Mouse (Mus musculus): Measurements from ENCODE around the gene Smurf2. TPM values are rescaled to one million over a fixed set of nuclear protein-coding genes. Genes with fewer than 3 reads are reported as not detected.

Smurf2 gene
- polyA plus RNA-seq, 1 experiment, result 18.4 TPM

DNA sequence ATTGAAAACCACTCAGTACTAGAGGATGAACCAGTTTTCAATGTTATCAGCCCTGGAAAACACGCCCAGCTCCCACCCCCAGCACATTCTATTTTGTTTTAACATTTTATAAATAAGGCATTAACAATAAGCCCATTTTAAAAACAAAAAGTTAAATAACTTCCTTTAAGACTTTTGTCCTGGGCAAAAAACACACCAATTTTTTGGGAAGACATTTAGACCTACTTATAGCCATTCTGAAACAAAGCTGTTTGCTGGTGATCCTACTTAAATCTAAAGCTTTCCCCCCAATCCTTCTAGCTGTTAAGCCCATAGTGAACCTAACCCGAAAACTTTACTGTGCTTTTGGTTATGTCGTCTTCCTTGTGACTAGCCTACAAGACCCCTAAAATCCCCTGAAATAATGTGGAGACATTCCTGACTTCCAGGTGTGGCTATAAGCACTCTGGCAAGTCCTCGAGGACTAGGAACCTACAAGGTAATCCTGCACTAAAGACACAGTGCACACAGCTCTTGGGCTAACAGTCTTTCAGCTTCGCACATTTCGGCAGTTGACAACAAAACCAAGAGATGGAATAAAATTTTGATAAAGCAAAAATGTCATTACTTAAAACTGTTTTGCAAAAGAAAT, 139.8 kb downstream of the Smurf2 start:
- H3K4me1 ChIP-seq (ENCODE audit: control insufficient read depth, insufficient read depth, insufficient read length, low read length), result peaks cover 11% of the 10 kb centered on the region; the same call in 1 of the 2 replicates
- no peak overlapping the region for H3K27ac ChIP-seq (replicated peaks; ENCODE audit: low read depth, low read length)
- H3K4me3 ChIP-seq (ENCODE audit: insufficient read depth, low read depth, low read length), result no peak overlapping the region

DNA sequence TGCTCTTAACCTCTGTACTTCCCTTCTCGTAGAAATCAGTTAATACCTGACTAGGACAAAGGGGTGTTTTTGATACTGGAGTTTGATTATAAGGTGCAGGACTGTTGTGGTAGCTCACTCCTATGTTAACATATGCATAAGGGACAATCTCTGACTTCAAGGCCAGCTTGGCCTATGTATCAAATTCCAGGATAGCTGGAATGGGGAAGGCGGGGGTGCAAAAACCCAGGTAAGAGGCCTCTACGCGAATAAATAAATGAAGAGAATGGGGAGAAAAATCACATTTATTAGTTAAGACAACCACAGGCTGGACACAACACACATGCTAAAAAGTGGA, 140.5 kb downstream of the Smurf2 start:
- H3K27ac ChIP-seq (replicated peaks; ENCODE audit: low read depth, low read length), result peak overlapping the region; percentile 87
- H3K4me1 ChIP-seq (ENCODE audit: control insufficient read depth, insufficient read depth, insufficient read length, low read length), result peaks cover 11% of the 10 kb centered on the region; the same call in 1 of the 2 replicates
- H3K4me3 ChIP-seq (ENCODE audit: insufficient read depth, low read depth, low read length), result peak overlapping the region; percentile 80; the same call in 1 of the 2 replicates

DNA sequence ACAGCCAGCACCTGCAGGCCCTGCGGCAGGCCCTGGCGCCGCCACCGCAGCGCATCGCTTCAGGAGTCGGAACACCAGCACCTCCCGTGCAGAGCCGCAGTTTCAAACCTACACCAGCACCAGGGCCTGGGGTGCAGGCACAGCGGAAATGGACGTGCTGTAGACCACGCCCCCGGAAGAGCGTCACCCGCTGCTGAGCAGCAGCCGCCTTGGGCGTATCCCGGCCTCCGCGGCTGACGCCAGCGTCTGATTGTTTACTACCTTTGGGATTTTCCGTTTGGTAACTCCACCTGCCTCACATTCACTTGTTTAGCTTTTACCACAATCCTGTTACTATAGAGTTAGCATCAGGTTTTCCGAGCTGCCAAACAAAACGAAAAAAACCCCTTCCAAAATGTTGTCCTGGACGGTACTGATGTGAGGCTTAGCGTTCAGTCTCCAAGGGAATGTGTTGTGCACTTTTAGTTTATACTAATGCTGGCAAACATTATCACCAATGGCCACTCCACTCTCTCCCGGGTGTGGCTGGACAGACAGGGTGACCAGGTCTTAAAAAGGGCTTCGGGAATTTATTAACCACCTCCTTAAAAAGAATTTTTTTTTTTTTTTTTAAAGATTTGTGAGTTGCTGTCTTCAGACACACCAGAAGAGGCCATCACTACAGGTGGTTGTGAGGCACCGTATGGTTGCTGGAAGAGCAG, 141.0 kb downstream of the Smurf2 start, which contains the start of gene Polg2:
TSS of gene Polg2 (minus strand) at position 150 of the 701 bp plus-strand sequence.
- Histone ChIP-seq H3K4me3 (ENCODE audit: insufficient read depth, low read depth, low read length) (peak within 1 kb of the TSS; percentile 80), H3K4me1 (ENCODE audit: control insufficient read depth, insufficient read depth, insufficient read length, low read length) (peaks cover 11% of the 10 kb centered on the region; the same call in 1 of the 2 replicates)

DNA sequence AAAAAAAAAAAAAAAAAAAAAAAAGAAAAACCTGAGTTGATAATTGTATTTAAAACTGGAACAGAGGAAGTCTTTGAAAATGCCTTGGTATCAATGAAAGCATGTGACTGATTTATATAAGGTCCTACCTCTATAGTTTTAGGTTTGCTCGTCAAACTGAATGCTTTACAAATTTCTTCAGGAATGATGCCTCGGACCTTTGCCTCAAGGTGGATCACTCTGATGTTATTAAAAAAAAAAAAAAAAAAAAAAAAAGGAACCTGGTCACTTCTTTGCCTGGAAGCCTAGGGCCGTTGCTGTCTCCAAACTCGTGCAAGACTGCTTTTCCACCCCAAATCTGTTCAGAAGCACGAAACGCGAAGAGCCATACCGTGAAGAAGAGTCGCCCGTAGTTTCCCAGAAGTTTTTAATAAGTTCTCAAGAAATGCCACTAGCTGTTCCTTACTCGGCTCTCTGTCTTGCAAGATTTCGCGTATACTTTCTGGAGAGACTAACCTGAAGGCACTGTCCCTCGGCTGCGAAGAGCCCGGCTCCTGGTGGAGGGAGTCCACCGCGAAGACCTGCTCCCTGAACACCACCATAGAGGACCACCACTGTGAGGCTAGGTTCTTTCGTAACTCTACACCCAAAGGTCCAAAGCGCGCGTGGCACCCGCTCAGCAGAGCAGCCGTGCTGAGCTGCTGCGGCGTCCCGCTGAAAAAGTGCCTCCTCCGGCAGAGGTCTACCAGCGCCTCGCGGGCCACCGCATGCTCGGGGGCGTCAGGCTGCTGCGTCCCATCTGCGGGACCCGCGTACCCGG, 141.7 kb downstream of the Smurf2 start:
- Histone ChIP-seq H3K4me1 (ENCODE audit: control insufficient read depth, insufficient read depth, insufficient read length, low read length) (peaks cover 11% of the 10 kb centered on the region; the same call in 1 of the 2 replicates), H3K4me3 (ENCODE audit: insufficient read depth, low read depth, low read length) (peak overlapping the region; percentile 80), H3K27ac (replicated peaks; ENCODE audit: low read depth, low read length) (peak overlapping the region; percentile 63)

More for the DNA sequence above, 141.0 kb downstream of the Smurf2 start, which contains the start of gene Polg2:
- H3K27ac ChIP-seq (replicated peaks; ENCODE audit: low read depth, low read length), result peak within 1 kb of the TSS; percentile 87

DNA sequence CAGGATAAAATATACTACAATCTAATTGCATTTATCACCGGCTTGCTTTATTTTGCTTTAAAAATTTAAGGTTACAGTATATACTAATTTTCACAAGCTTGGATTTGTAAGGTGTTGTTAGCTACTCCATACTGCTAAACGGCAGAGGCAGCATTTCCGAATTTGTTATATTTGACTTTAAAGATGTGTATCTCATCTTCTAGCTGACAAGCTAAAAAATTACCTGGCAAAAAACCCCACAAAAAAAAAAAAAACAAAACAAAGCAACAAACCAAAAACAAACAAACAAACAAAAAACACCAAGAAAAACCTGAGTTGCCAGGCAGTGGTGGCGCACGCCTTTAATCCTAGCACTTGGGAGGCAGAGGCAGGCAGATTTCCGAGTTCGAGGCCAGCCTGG, 142.4 kb downstream of the Smurf2 start:
- peaks cover 8% of the 10 kb centered on the region; the same call in 1 of the 2 replicates for H3K4me1 ChIP-seq (ENCODE audit: control insufficient read depth, insufficient read depth, insufficient read length, low read length)
- H3K4me3 ChIP-seq (ENCODE audit: insufficient read depth, low read depth, low read length), result no peak overlapping the region
- H3K27ac ChIP-seq (replicated peaks; ENCODE audit: low read depth, low read length), result no peak overlapping the region

DNA sequence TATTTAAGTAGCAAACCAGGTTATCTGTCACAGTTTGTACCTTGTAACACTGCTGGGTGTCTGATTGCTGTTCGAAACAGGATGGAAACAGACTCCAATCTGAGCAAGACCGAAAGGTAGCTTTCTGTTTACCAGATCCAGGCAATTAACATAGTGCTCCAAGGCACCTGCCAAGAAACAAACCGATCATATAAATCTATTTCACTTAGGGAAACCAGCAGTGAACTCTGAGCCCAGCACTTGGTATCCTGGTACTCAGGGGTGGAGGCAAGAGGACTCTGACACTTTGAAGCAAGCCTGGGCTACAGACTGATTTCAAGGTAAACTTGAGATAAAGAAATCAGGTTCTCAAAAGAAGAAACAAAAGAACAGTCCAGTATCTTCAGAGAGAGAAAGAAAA, 143.1 kb downstream of the Smurf2 start:
- no peak overlapping the region for H3K4me3 ChIP-seq (ENCODE audit: insufficient read depth, low read depth, low read length)
- peaks cover 8% of the 10 kb centered on the region; the same call in 1 of the 2 replicates for H3K4me1 ChIP-seq (ENCODE audit: control insufficient read depth, insufficient read depth, insufficient read length, low read length)
- no peak overlapping the region for H3K27ac ChIP-seq (replicated peaks; ENCODE audit: low read depth, low read length)

DNA sequence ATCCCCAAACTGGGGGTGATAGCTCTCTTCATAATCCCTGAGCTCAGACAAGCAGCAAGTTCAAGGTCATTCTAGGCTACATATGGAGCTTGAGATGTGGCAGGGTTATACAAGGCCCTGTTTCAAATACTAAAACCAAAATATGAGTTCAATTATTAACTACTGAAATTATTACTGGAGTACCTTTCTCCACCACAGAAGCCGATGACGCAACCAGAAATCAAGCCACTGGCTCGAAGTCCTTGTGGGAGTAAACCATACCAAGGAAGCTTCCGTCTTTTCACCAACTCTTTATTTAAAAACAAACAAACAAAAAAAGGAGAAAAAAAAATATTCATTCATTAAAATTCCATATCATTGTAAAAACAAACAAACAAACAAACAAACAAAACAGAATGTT, 143.6 kb downstream of the Smurf2 start:
- no peak overlapping the region for H3K27ac ChIP-seq (replicated peaks; ENCODE audit: low read depth, low read length)
- peaks cover 8% of the 10 kb centered on the region; the same call in 1 of the 2 replicates for H3K4me1 ChIP-seq (ENCODE audit: control insufficient read depth, insufficient read depth, insufficient read length, low read length)
- no peak overlapping the region for H3K4me3 ChIP-seq (ENCODE audit: insufficient read depth, low read depth, low read length)

DNA sequence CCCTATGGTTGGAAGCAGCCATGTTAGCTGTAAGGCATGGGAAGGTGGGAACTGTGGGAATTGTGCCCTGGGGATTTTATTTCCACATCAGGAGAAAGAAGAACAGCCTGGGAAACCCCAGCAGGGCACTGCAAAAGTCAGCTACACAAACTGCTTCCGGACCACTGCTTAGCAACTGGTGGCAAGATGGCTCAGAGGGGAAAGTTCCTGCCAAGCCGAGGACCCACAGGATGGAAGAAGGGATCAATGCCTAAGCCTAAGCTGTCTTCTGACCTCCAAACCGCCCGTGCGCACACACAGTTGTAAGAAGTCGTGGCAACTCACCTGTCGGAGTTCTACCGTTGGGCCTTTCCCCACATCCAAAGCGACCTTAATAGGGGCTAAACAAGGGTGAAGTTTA, 147.5 kb downstream of the Smurf2 start:
- H3K4me1 ChIP-seq (ENCODE audit: control insufficient read depth, insufficient read depth, insufficient read length, low read length), result 0 out of 2 replicates have a peak, but pooled peaks cover 6% of the 10 kb centered on the region
- H3K27ac ChIP-seq (replicated peaks; ENCODE audit: low read depth, low read length), result no peak overlapping the region
- H3K4me3 ChIP-seq (ENCODE audit: insufficient read depth, low read depth, low read length), result no peak overlapping the region

DNA sequence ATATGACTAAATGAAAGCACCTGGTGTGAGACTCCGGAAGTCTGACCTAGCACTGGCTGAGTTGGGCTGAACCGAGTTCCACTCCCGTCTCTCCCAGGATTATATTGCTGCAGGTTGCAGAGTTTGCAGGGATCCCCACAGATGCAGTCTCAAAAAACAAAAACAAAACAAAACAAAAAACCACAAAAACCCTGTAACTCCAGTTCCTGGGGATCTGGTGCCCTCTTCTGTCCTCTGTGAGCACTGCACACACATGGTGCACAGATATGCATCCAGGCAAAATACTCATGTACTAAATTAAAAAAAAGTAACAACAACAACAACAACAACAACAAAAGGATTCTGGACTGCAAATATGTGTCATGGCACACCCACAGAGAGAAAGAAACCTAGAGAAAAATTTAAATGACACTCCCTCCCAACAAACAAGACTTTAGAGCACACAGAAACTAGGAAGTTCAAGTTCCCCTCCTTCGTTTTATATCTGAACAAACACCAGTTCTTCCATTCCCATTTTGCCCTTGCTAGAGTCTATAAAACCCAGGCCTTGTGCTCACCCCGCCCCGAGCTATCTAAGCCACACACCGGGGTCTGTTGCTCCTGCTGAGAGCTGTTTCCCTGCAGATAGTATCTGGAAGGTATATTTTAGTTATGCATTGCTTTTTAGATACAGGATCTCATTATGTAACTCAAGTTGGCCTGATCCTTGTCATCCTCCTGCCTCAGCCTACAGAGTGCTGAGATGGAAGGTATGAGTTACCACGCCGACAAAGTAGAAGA, 150.1 kb downstream of the Smurf2 start:
- Histone ChIP-seq H3K27ac (replicated peaks; ENCODE audit: low read depth, low read length) (no peak overlapping the region), H3K4me3 (ENCODE audit: insufficient read depth, low read depth, low read length) (no peak overlapping the region), H3K4me1 (ENCODE audit: control insufficient read depth, insufficient read depth, insufficient read length, low read length) (no peaks in the 10 kb centered on the region)

Other genes starting within 250 kb of the Smurf2 start
- 31.7 and 54.7 TPM in 2 replicates for gene Pecam1, start 170.1 kb downstream of the Smurf2 start, polyA plus RNA-seq (2012; ENCODE audit: insufficient read depth, insufficient read length, missing spikeins)
- 0.95 TPM in 1 of 2 replicates, not detected in the other for gene Milr1, start 169.5 kb downstream of the Smurf2 start, polyA plus RNA-seq (2012; ENCODE audit: insufficient read depth, insufficient read length, missing spikeins)
- gene Polg2, start 141.2 kb downstream of the Smurf2 start, polyA plus RNA-seq (2012; ENCODE audit: insufficient read depth, insufficient read length, missing spikeins), result 4.6 and 5.1 TPM in 2 replicates
- 337 and 404 TPM in 2 replicates for gene Ddx5, start 131.5 kb downstream of the Smurf2 start, polyA plus RNA-seq (2012; ENCODE audit: insufficient read depth, insufficient read length, missing spikeins)
- 3.4 and 13.9 TPM in 2 replicates for gene Cep95, start 131.5 kb downstream of the Smurf2 start, polyA plus RNA-seq (2012; ENCODE audit: insufficient read depth, insufficient read length, missing spikeins)
- gene Kpna2, start 78.8 kb upstream of the Smurf2 start, polyA plus RNA-seq (2012; ENCODE audit: insufficient read depth, insufficient read length, missing spikeins), result 11.1 and 13.8 TPM in 2 replicates
- gene 1810010H24Rik, start 105.0 kb upstream of the Smurf2 start, polyA plus RNA-seq (2012; ENCODE audit: insufficient read depth, insufficient read length, missing spikeins), result 2.5 and 2.8 TPM in 2 replicates
- 11.2 and 12.0 TPM in 2 replicates for gene Bptf, start 211.4 kb upstream of the Smurf2 start, polyA plus RNA-seq (2012; ENCODE audit: insufficient read depth, insufficient read length, missing spikeins)

Measured in brown adipose tissue, adult 24 weeks (tissue).